Mouse (Mus musculus) kidney, adult 2 months (tissue): ENCODE measurements around the gene Mup4.
"Not testable (repeated sequence)": the region's sequence is repeated elsewhere in the genome, so short reads cannot be mapped to it uniquely, and the experiment has no call there.

Experiments used
- CTCF ChIP-seq: fragments of 200-500 bp; conservative IDR thresholded peaks from 2 replicates; pipeline ENCODE4 v1.5.1; 2011; ENCODE audit warnings: low read depth, mild to moderate bottlenecking, control low read depth, low read length, moderate library complexity, mixed read lengths; ENCODE audit not compliant: insufficient read depth, insufficient read length
- POLR2A ChIP-seq: fragments of 200-500 bp; IDR thresholded peaks from one replicate; pipeline ENCODE4 v1.6.1; 2011; ENCODE audit warnings: low read depth, low read length, control low read depth

DNA sequence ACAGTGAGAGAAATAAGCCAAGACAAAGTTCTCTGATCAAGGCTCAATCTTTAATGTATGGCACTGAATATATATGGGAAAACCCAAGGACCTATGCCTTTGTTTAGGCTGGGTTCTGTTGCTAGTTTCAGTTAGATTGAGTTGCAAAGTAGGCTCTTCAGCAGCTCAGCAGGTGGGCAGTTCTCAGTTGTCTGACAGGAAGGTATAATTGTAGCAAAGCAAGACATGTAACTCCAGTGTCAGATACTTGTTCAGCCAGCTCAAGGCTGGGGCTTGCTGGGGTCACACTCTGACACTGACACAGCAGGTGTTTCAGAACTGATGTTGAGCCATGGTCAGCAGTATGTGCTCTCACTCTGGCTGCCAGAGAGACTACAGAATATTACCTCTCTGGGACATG is 37.4 kb upstream of the Mup4 start:
- not testable (repeated sequence) for TF ChIP-seq POLR2A, CTCF
